Mouse (Mus musculus): ENCODE data around the gene St14. TPM values are rescaled to one million over a fixed set of nuclear protein-coding genes. Genes with fewer than 3 reads are reported as not detected.
"Not testable (repeated sequence)": the region's sequence is repeated elsewhere in the genome, so short reads cannot be mapped to it uniquely, and the experiment has no call there.

Gene St14
- polyA plus RNA-seq (2014; fragmentation: Nextera tagmentation; extraction: Ambion mirVana), result 2.7 and 3.7 TPM in 2 replicates

DNA sequence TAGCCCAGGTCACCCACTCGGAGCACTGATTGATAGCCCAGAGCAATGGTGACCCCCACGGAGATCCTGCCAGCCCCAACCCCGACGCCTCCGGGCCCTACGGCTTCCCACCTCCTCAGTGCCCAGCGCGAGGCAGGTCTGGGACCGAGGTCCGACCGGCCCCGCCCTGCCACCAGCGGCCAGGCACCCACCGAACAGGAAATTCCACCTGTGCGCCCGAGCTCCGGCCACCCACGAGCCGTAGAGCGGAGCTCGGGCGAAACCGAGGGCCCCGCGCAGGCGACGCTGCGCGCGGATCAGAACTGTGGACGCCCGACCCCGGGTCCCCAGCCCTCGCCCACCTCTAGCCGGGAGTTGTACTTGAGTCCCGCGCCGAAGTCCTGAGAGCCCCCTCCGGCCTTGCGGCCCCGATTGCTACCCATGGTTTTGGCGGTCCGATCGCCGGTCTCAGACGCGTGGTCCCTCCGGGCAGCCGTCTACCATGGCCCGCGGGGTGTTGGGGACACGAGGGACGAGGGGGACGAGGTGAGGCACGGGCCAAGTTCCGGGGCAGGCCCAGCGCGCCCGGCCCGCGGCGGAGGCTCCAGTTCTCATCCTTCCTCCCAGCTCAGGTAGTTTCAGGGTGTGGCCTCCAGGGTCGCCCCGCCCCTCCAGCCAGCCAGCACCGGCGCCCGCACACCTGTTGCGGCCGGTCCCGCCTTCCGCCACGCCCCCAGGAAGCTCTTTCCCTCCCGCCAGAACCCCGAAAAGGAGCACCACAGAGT, at the start of gene St14:
St14 (minus strand) TSS at position 649 of the 764 bp plus-strand sequence.
- Histone ChIP-seq H3K36me3 (ENCODE audit: control insufficient read depth, insufficient read depth, low read length) (no peaks in the 10 kb centered on the region), H3K4me2 (ENCODE audit: low read depth, low read length, severe bottlenecking) (peak within 1 kb of the TSS; percentile 52), H3K4me1 (replicated peaks; ENCODE audit: control insufficient read depth, insufficient read depth, low read length) (peaks cover 3% of the 10 kb centered on the region), H3K9me3 (ENCODE audit: control insufficient read depth, low read length) (no peaks in the 10 kb centered on the region), H3K27ac (ENCODE audit: low read depth, low read length) (no peak within 1 kb of the TSS), H3K27me3 (ENCODE audit: control insufficient read depth, insufficient read depth, low read length) (peaks cover 38% of the 10 kb centered on the region), H3K4me3 (ENCODE audit: low read depth, low read length) (peak within 1 kb of the TSS; percentile 31), H3K9ac (ENCODE audit: low read length) (peak within 1 kb of the TSS; percentile 20; the same call in 1 of the 2 replicates)
- DNase-seq (ENCODE audit: low spot score) (peak; percentile 63), ATAC-seq (replicated peaks; ENCODE audit: low FRiP score) (peak; percentile 49)
- WGBS, result under 1% methylated on average over 74 of the region's 74 CpGs

DNA sequence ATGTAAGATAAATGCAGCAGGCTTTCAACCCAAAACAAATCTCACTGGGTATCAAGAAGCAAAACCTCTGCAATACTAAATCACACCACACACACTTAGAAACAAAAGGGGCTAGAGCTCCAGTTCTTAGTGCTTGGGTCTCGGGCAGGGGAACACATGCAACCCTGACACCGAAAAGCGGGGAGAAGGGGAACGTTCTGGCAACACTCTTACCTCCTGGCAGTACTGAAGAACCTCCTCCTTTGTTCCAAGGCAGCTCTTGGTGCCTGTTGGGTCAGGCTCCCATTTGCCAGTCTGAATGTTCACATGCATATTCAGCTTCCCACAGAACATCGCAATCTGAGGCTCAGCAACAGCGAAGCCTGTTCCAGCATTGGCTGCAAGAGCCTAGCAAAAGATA, 46.0 kb upstream of the St14 start:
- 94% methylated on average over 6 of the region's 6 CpGs for WGBS
- Histone ChIP-seq H3K9me3 (ENCODE audit: control insufficient read depth, low read length) (no peaks in the 10 kb centered on the region), H3K4me1 (replicated peaks; ENCODE audit: control insufficient read depth, insufficient read depth, low read length) (no peaks in the 10 kb centered on the region), H3K4me2 (ENCODE audit: low read depth, low read length, severe bottlenecking) (no peak overlapping the region), H3K36me3 (ENCODE audit: control insufficient read depth, insufficient read depth, low read length) (no peaks in the 10 kb centered on the region), H3K27me3 (ENCODE audit: control insufficient read depth, insufficient read depth, low read length) (no peaks in the 10 kb centered on the region), H3K4me3 (ENCODE audit: low read depth, low read length) (no peak overlapping the region), H3K9ac (ENCODE audit: low read length) (no peak overlapping the region), H3K27ac (ENCODE audit: low read depth, low read length) (no peak overlapping the region)
- DNase-seq (ENCODE audit: low spot score) (no peak), ATAC-seq (replicated peaks; ENCODE audit: low FRiP score) (no peak)

DNA sequence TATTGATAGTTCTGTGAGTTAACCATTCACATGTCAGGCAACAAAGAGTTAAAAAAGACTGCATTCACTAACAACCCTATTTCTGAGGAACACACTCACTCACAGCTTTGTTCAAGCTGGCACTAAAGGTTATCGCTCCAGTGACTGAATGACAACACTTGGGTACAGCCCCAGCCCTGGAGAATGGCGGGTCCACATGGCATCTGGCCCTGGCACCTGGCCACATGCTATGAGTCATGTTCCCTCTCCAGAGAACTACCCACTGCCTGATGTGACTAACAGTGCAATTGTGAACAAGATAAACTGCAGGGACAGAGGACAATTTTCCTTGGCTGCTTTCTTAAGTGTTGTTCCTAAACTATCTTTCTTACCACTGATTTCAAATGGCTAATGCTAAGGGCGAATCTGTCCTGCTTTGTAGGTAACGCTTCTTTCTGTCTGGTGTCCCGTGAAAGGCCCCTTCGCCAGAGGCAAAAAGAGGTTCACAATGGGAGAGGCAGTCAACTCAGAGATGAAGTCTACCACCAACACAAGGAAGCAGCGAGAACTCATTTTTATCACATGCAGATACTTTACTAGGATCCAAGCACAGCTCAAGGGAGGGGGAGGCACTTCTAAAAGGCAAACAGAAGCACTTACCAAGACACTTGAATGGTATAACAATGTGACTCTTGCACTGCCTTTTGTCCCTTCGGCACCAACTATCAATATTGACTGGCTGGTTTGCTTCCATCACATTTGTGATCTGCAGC, 44.9 kb upstream of the St14 start:
- no peak for ATAC-seq (replicated peaks; ENCODE audit: low FRiP score)
- Histone ChIP-seq H3K36me3 (ENCODE audit: control insufficient read depth, insufficient read depth, low read length) (no peaks in the 10 kb centered on the region; the same call in 1 of the 2 replicates), H3K4me1 (replicated peaks; ENCODE audit: control insufficient read depth, insufficient read depth, low read length) (no peaks in the 10 kb centered on the region), H3K9me3 (ENCODE audit: control insufficient read depth, low read length) (no peaks in the 10 kb centered on the region), H3K27me3 (ENCODE audit: control insufficient read depth, insufficient read depth, low read length) (no peaks in the 10 kb centered on the region), H3K4me2 (ENCODE audit: low read depth, low read length, severe bottlenecking) (no peak overlapping the region), H3K27ac (ENCODE audit: low read depth, low read length) (no peak overlapping the region), H3K9ac (ENCODE audit: low read length) (no peak overlapping the region), H3K4me3 (ENCODE audit: low read depth, low read length) (no peak overlapping the region)
- no peak for DNase-seq (ENCODE audit: low spot score)
- 90% methylated on average over 8 of the region's 8 CpGs for WGBS

DNA sequence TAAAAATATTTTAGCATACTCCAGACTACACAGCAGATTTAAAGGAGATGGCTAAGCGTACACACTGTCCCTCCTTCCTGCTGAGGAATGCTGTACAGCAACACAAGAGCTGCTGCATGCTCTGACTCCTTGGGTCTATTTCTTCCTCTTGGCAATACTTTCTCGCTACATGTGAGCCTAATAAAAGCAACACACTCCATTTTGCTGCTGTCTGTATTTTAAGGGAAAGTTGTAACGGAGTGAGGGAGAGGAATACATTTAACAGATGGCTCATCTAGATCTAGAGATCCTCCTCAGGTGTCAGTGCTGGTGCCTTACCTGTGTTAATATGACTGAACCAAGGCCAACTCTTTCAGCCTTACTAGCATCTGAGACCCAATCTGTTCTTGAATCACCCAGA, 44.3 kb upstream of the St14 start:
- H3K9ac ChIP-seq (ENCODE audit: low read length), result no peak overlapping the region
- no peak for DNase-seq (ENCODE audit: low spot score)
- no peak for ATAC-seq (replicated peaks; ENCODE audit: low FRiP score)
- no peaks in the 10 kb centered on the region; the same call in 1 of the 2 replicates for H3K36me3 ChIP-seq (ENCODE audit: control insufficient read depth, insufficient read depth, low read length)
- H3K4me3 ChIP-seq (ENCODE audit: low read depth, low read length), result no peak overlapping the region
- H3K27me3 ChIP-seq (ENCODE audit: control insufficient read depth, insufficient read depth, low read length), result no peaks in the 10 kb centered on the region
- H3K4me2 ChIP-seq (ENCODE audit: low read depth, low read length, severe bottlenecking), result no peak overlapping the region
- no peaks in the 10 kb centered on the region for H3K9me3 ChIP-seq (ENCODE audit: control insufficient read depth, low read length)
- 96% methylated on average over 3 of the region's 3 CpGs for WGBS
- no peaks in the 10 kb centered on the region for H3K4me1 ChIP-seq (replicated peaks; ENCODE audit: control insufficient read depth, insufficient read depth, low read length)
- H3K27ac ChIP-seq (ENCODE audit: low read depth, low read length), result no peak overlapping the region

DNA sequence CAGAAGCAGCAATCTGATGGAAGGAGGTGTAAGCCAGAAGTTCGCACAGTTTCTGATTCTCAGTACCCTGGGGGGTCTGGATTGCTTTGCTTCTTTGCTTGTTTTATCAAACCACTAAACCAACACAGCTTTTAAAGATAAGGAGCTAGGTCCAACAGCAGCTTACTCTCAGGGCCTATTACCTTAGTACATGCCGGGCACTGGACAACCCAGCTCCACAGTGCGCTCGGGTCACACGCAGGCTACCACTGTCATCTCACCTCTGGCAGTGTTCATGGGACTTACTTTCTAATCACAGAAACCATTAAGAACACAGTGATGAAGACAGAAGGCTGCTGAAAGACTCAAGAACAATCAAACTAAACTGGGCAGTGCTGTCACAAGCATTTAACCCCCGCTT, 43.7 kb upstream of the St14 start:
- H3K27ac ChIP-seq (ENCODE audit: low read depth, low read length), result no peak overlapping the region
- DNase-seq (ENCODE audit: low spot score) (no peak), ATAC-seq (replicated peaks; ENCODE audit: low FRiP score) (no peak)
- WGBS, result 94% methylated on average over 6 of the region's 6 CpGs
- H3K4me2 ChIP-seq (ENCODE audit: low read depth, low read length, severe bottlenecking), result no peak overlapping the region
- H3K9ac ChIP-seq (ENCODE audit: low read length), result no peak overlapping the region
- H3K4me1 ChIP-seq (replicated peaks; ENCODE audit: control insufficient read depth, insufficient read depth, low read length), result no peaks in the 10 kb centered on the region
- H3K27me3 ChIP-seq (ENCODE audit: control insufficient read depth, insufficient read depth, low read length), result no peaks in the 10 kb centered on the region
- H3K4me3 ChIP-seq (ENCODE audit: low read depth, low read length), result no peak overlapping the region
- H3K9me3 ChIP-seq (ENCODE audit: control insufficient read depth, low read length), result no peaks in the 10 kb centered on the region
- H3K36me3 ChIP-seq (ENCODE audit: control insufficient read depth, insufficient read depth, low read length), result no peaks in the 10 kb centered on the region; the same call in 1 of the 2 replicates

DNA sequence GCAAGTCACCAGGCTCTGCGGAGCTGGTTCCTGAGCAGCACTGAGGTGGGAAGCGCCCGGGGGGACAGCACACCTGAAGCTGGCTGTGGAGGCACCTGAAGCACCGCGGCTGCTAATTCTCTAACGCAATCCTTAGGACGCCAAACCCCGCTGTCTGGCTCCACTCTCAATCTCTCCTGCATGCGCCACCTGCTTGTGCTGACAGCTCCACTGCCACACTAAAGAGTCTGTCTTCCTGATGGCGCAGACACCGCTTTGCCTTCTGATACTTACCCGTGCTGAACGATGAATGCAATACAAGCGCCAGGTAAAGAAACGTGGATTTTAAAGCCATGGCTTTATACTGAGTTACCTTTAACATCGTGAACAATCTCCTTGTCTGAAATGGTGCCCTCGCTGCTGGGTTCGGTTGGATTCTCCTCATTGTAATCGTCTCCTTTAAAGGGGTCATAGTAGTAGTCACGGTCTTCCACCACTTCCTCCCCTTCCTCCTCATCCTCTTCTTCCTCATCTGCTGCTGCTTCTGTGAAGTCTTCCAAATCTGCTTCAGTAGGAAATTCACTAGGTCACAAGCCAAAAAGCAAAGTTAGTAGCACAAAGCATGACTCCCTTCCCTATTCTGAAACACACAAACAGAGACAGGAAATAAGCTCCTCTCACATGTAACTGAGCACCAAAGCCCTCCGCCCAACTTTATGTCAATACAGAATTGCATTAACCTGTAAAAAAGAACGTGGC, 36.9 kb upstream of the St14 start:
- no peaks in the 10 kb centered on the region for H3K27me3 ChIP-seq (ENCODE audit: control insufficient read depth, insufficient read depth, low read length)
- H3K36me3 ChIP-seq (ENCODE audit: control insufficient read depth, insufficient read depth, low read length), result peaks cover 4% of the 10 kb centered on the region; the same call in 1 of the 2 replicates
- H3K9ac ChIP-seq (ENCODE audit: low read length), result no peak overlapping the region
- 94% methylated on average over 22 of the region's 22 CpGs for WGBS
- ATAC-seq (replicated peaks; ENCODE audit: low FRiP score) (no peak), DNase-seq (ENCODE audit: low spot score) (no peak)
- H3K4me2 ChIP-seq (ENCODE audit: low read depth, low read length, severe bottlenecking), result no peak overlapping the region
- no peaks in the 10 kb centered on the region for H3K9me3 ChIP-seq (ENCODE audit: control insufficient read depth, low read length)
- no peak overlapping the region for H3K27ac ChIP-seq (ENCODE audit: low read depth, low read length)
- no peak overlapping the region for H3K4me3 ChIP-seq (ENCODE audit: low read depth, low read length)
- no peaks in the 10 kb centered on the region for H3K4me1 ChIP-seq (replicated peaks; ENCODE audit: control insufficient read depth, insufficient read depth, low read length)

DNA sequence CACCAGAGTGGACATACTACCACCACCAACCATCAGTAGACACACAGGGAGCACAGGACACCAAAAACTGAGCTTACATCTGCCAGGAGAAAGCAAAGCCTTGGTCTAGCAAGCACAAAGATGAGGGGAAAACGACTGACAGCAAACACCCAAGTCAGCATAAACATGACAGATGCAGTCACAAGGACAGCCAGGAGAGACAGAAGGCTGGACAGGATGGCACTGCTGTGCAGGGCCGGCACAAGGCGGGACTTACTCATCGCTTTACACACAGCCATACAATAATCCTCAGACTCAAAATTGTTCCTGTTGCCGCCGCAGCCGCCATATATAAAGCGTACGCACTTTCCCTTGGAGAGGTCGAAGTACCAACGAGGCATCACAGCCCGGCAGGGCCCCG, 35.7 kb upstream of the St14 start:
- Histone ChIP-seq H3K4me1 (replicated peaks; ENCODE audit: control insufficient read depth, insufficient read depth, low read length) (no peaks in the 10 kb centered on the region), H3K36me3 (ENCODE audit: control insufficient read depth, insufficient read depth, low read length) (peaks cover 4% of the 10 kb centered on the region; the same call in 1 of the 2 replicates), H3K4me2 (ENCODE audit: low read depth, low read length, severe bottlenecking) (no peak overlapping the region), H3K9me3 (ENCODE audit: control insufficient read depth, low read length) (no peaks in the 10 kb centered on the region), H3K27ac (ENCODE audit: low read depth, low read length) (no peak overlapping the region), H3K27me3 (ENCODE audit: control insufficient read depth, insufficient read depth, low read length) (no peaks in the 10 kb centered on the region), H3K9ac (ENCODE audit: low read length) (no peak overlapping the region), H3K4me3 (ENCODE audit: low read depth, low read length) (no peak overlapping the region)
- ATAC-seq (replicated peaks; ENCODE audit: low FRiP score), result no peak
- WGBS, result 96% methylated on average over 13 of the region's 13 CpGs
- DNase-seq (ENCODE audit: low spot score), result no peak

DNA sequence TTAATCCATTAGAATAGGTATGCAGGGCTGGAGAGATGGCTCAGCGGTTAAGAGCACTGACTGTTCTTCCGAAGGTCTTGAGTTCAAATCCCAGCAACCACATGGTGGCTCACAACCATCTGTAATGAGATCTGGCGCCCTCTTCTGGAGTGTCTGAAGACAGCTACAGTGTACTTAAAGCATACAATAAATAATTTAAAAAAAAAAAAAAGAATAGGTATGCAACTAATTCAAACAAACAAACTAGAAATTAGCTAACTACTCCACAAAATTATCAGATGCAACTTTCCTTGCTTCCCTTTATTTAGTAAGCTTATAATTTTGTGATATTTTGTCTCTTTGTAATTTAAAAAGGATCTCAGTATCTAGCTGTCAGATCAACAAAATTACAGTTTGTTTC, 33.9 kb upstream of the St14 start:
- 86% methylated on average over 3 of the region's 3 CpGs for WGBS
- H3K9me3 ChIP-seq (ENCODE audit: control insufficient read depth, low read length); H3K4me1 ChIP-seq (replicated peaks; ENCODE audit: control insufficient read depth, insufficient read depth, low read length); H3K27ac ChIP-seq (ENCODE audit: low read depth, low read length); H3K4me3 ChIP-seq (ENCODE audit: low read depth, low read length); H3K9ac ChIP-seq (ENCODE audit: low read length); ATAC-seq (replicated peaks; ENCODE audit: low FRiP score); H3K36me3 ChIP-seq (ENCODE audit: control insufficient read depth, insufficient read depth, low read length); H3K4me2 ChIP-seq (ENCODE audit: low read depth, low read length, severe bottlenecking); DNase-seq (ENCODE audit: low spot score); H3K27me3 ChIP-seq (ENCODE audit: control insufficient read depth, insufficient read depth, low read length): not testable (repeated sequence)
